Mouse (Mus musculus) lung, postnatal 0 days (tissue): ENCODE measurements around the gene Gm10563. TPM values are rescaled to one million over a fixed set of nuclear protein-coding genes. Genes with fewer than 3 reads are reported as not detected.

Experiments
- ATAC-seq: fragments of 200-750 bp; cut with Nextera tagmentation; 2 replicates; pipeline ENCODE4 v1.8.0; 2017; ENCODE audit warnings: moderate library complexity
- DNase-seq: peaks from one replicate; pipeline ENCODE4 v3.0.0-alpha.2; 2016; ENCODE audit warnings: low spot score
- H3K27ac ChIP-seq: fragments of 300-500 bp; sonication (generic); 2 replicates; pipeline ENCODE4 v1.5.1; 2014; ENCODE audit warnings: antibody characterized with exemption, mild to moderate bottlenecking, low read length, mixed read lengths
- H3K27me3 ChIP-seq: fragments of 300-500 bp; sonication (generic); replicated peaks from 2 replicates; pipeline ENCODE4 v1.6.1; 2014; ENCODE audit warnings: low read length, mixed read lengths; ENCODE audit not compliant: insufficient read depth
- H3K36me3 ChIP-seq: fragments of 300-500 bp; sonication (generic); 2 replicates; pipeline ENCODE4 v1.6.1; 2014; ENCODE audit warnings: low read length, mixed read lengths; ENCODE audit not compliant: insufficient read depth
- H3K4me1 ChIP-seq: fragments of 300-500 bp; sonication (generic); 2 replicates; pipeline ENCODE4 v1.6.1; 2014; ENCODE audit warnings: antibody characterized with exemption, low read depth, low read length, mixed read lengths; ENCODE audit not compliant: insufficient read depth
- H3K4me2 ChIP-seq: fragments of 300-500 bp; sonication (generic); replicated peaks from 2 replicates; pipeline ENCODE4 v1.6.1; 2014; ENCODE audit warnings: low read depth, mild to moderate bottlenecking, low read length, moderate library complexity, mixed read lengths
- H3K4me3 ChIP-seq: fragments of 300-500 bp; sonication (generic); 2 replicates; pipeline ENCODE4 v1.5.1; 2014; ENCODE audit warnings: low read depth, low read length
- H3K9ac ChIP-seq: fragments of 300-500 bp; sonication (generic); replicated peaks from 2 replicates; pipeline ENCODE4 v1.6.1; 2014; ENCODE audit warnings: low read depth, mild to moderate bottlenecking
- H3K9me3 ChIP-seq: fragments of 300-500 bp; sonication (generic); 2 replicates; pipeline ENCODE4 v1.6.1; 2016; ENCODE audit warnings: low read length, mixed read lengths
- CTCF ChIP-seq: IDR thresholded peaks from 2 replicates; pipeline ENCODE4 v1.5.1; 2016; ENCODE audit warnings: antibody characterized with exemption, mild to moderate bottlenecking
- EP300 ChIP-seq: IDR thresholded peaks from 2 replicates; pipeline ENCODE4 v1.6.1; 2016; ENCODE audit warnings: antibody characterized with exemption, mild to moderate bottlenecking, control low read depth
- WGBS: fragments of 180-500 bp; shearing (Covaris S2); extraction: QIAGEN DNeasy Blood & Tissue Kit; methylation state at CpG from one replicate; pipeline ENCODE4 v1.1.7; 2014; 5-methylcytosine and 5-hydroxymethylcytosine counted together
- polyA plus RNA-seq: library from polyadenylated mRNA; unstranded; fragments of >200 nt; fragmentation: Nextera tagmentation; extraction: Ambion mirVana; gene quantifications from 2 replicates; pipeline ENCODE4 v1.2.1, GENCODE M21; 2015

The Gm10563 gene
- polyA plus RNA-seq, 1 experiment from 2014 or later = not detected

DNA sequence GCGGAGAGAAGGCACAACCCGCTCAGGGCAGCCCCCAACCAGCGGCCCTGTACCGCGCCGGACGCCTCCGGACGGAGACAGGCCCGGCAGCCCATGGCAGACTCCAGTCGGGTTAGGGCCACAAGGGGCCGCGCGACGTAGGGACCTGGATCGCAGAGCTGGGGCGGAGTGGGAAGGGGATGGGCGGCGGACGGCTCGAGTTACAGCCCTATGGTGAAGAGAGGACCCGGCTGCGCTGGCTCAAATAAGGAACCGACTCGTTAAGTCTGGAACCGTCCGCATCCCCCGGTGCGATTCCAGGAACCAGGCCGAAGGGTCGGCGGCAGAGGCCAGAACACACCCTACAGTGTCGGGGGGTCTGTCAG is 7.9 kb upstream of the Gm10563 start, which contains the start of gene Mmp23:
Mmp23 (minus strand) TSS at position 299 of the 365 bp plus-strand sequence.
- Histone ChIP-seq H3K9me3 (no peaks in the 10 kb centered on the region), H3K4me1 (peaks cover 23% of the 10 kb centered on the region), H3K4me3 (peak within 1 kb of the TSS; percentile 39), H3K4me2 (peak within 1 kb of the TSS; percentile 63), H3K9ac (peak within 1 kb of the TSS; percentile 9), H3K27ac (0 out of 2 replicates have a peak within 1 kb of the TSS, but pooled peaks have one; percentile 29), H3K27me3 (0 out of 2 replicates have a peak, but pooled peaks cover 4% of the 10 kb centered on the region), H3K36me3 (peaks cover 17% of the 10 kb centered on the region; the same call in 1 of the 2 replicates)
- ATAC-seq (peak; percentile 19), DNase-seq (peak; percentile 70)
- TF ChIP-seq CTCF (peak; percentile 50), EP300 (no peak)
- 1% methylated on average over 33 of the region's 33 CpGs for WGBS

DNA sequence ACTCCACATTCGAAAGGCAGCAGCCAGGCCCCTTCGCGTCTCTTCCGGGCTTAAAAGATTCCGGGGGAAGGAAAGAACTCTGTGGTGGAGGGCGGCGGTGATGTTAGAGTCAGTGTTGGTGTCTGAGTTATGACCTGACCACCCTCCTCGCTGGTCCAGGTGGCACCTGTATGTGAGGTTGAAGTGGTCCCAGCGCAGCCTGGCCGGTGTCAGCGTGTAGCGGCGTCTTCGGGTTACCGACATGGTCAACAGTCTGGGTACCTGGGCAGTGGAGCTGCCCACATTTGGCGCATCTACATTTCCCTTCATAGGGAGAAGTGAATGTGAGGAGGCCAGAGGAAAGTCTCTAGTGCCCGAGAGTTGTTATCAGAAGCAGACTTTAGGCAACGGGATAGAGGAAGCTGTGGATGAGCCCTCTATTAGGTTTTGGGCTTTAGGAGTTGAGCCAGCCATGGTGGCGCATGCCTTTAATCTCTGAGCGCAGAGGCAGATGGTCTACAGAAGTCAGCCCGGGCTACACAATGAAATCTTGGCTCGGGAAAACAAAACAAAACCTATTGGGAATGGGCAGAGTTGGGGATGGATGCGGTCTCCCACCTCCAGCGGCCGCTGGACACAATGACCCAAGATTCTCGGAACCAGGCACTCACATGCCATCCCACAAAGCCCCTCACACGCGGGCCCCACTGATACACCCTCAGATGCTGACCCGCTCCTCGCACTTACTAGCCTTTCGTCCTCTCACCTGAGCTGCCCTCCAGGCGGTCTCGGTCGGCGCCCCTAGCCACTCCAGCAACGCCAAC is 7.3 kb upstream of the Gm10563 start:
- ATAC-seq (no peak), DNase-seq (no peak)
- Histone ChIP-seq H3K27me3 (0 out of 2 replicates have a peak, but pooled peaks cover 4% of the 10 kb centered on the region), H3K27ac (0 out of 2 replicates have a peak overlapping the region, but pooled peaks have one; percentile 29), H3K9me3 (no peaks in the 10 kb centered on the region), H3K4me3 (peak overlapping the region; percentile 33), H3K9ac (peak overlapping the region; percentile 9; the same call in 1 of the 2 replicates), H3K36me3 (peaks cover 23% of the 10 kb centered on the region; the same call in 1 of the 2 replicates), H3K4me1 (peaks cover 23% of the 10 kb centered on the region), H3K4me2 (peak overlapping the region; percentile 63)
- no peak for TF ChIP-seq EP300
- no peak for TF ChIP-seq CTCF
- 24% methylated on average over 35 of the region's 36 CpGs for WGBS

DNA sequence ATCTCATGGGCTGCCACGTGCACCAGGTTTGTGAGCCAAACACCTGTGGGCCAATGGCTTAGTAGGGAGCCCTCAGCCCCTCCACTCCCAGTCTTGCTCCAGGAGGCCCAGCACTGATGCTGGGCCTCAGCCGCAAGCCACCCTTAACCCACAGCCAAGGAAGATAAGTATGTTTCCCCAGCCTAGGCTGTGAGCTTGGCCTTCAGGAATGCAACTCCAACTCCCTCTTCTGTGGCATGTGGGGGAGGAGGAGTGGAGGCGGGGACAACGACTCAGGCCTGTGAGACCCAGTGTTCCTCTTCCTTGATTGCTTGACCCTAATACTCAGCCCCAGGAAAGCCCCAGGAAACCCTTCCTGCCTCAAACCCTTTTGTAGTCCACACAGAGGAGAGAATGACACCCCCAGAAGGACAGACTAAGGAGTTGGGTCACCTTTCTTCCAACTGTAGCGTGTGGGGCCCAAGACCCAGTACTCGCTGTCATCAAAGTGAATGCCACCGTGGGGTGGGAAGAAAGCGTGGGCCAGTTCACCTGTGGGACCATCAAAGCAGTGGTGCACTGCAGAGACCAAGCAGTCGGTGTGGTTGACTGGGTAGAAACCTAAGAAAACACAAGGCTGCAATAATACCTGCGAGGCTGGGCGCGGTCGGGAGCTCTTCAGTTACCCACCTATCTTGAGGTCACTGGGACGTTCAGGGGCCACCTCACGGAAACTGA is 6.5 kb upstream of the Gm10563 start:
- Histone ChIP-seq H3K9me3 (no peaks in the 10 kb centered on the region), H3K4me3 (no peak overlapping the region), H3K27ac (peak overlapping the region; percentile 69; the same call in 1 of the 2 replicates), H3K36me3 (peaks cover 27% of the 10 kb centered on the region; the same call in 1 of the 2 replicates), H3K9ac (no peak overlapping the region), H3K4me1 (peaks cover 23% of the 10 kb centered on the region), H3K27me3 (0 out of 2 replicates have a peak, but pooled peaks cover 4% of the 10 kb centered on the region), H3K4me2 (no peak overlapping the region)
- peak; percentile 82 for ATAC-seq
- peak; percentile 21; the same call in 1 of the 2 replicates for TF ChIP-seq EP300
- no peak; the same call in 1 of the 2 replicates for TF ChIP-seq CTCF
- peak; percentile 90 for DNase-seq
- WGBS = 47% methylated on average over 14 of the region's 15 CpGs

DNA sequence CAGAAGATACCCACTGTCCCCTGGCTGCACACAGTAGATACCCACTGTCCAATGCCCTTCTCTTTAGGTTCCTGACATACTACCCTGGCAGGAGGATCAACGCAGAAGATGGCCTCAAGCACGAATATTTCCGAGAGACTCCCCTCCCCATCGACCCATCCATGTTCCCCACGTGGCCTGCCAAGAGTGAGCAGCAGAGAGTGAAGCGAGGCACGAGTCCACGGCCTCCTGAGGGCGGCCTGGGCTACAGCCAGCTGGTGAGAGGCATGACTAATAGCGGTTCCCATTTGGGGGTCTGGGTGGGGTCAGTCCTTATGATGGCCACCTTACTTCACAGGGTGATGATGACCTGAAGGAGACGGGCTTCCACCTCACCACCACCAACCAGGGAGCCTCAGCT is 4.1 kb upstream of the Gm10563 start:
- DNase-seq = no peak
- Histone ChIP-seq H3K4me2 (no peak overlapping the region), H3K36me3 (peaks cover 27% of the 10 kb centered on the region; the same call in 1 of the 2 replicates), H3K27me3 (0 out of 2 replicates have a peak, but pooled peaks cover 4% of the 10 kb centered on the region), H3K4me3 (no peak overlapping the region), H3K9ac (no peak overlapping the region), H3K4me1 (peaks cover 19% of the 10 kb centered on the region), H3K9me3 (no peaks in the 10 kb centered on the region), H3K27ac (no peak overlapping the region)
- 92% methylated on average over 11 of the region's 11 CpGs for WGBS
- TF ChIP-seq CTCF = no peak
- TF ChIP-seq EP300 = no peak
- no peak for ATAC-seq

DNA sequence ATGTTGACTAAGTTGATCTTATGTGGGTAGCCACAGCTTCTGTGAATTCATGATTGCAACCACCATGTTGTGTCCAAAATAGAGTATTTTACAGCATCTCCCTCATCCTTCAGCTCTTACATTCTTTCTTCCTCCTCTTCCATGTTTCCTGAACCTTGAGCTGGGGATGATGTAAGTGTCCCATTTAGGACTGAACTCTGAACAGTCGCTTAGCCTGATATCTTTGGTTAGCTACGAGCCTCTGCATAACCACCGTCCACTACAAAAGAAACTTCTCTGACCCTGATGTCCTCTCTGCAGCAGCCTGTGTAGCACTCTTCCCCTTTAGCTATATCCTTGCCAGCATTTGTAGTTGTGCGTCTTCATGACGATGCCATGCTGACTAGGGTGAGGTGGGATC is 513 bp upstream of the Gm10563 start:
- Histone ChIP-seq H3K4me1 (no peaks in the 10 kb centered on the region), H3K9me3 (no peaks in the 10 kb centered on the region), H3K27me3 (no peaks in the 10 kb centered on the region), H3K27ac (no peak overlapping the region), H3K4me2 (no peak overlapping the region), H3K36me3 (peaks cover 57% of the 10 kb centered on the region; the same call in 1 of the 2 replicates), H3K9ac (no peak overlapping the region), H3K4me3 (no peak overlapping the region)
- TF ChIP-seq EP300 (no peak), CTCF (no peak)
- no peak for ATAC-seq
- no peak for DNase-seq
- 92% methylated on average over 5 of the region's 5 CpGs for WGBS

DNA sequence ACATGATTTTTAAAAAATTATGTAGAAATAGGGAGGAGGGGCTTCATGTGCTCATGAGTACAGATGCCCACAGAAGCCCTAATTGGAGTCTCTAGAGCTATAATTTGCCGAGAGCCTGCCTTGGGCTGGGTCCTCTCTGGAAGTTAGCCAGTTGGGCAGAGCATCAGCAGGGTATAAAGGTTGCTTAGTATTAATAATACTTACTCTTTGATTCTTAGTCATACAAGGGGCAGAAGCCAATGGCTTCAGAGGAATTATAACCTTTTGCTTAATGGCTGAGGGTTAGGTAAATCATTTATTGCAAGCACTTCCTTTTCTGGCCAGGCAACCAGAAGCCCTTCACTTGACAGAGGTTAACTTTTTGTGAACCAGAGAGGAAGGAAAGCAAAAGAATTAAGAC is 1.7 kb downstream of the Gm10563 start:
- DNase-seq = no peak

More for the DNA sequence above, 1.7 kb downstream of the Gm10563 start:
- no peak for ATAC-seq
- no peak overlapping the region for H3K9ac ChIP-seq
- TF ChIP-seq EP300 (no peak), CTCF (no peak)
- no peaks in the 10 kb centered on the region for H3K4me1 ChIP-seq
- no peaks in the 10 kb centered on the region for H3K9me3 ChIP-seq
- H3K36me3 ChIP-seq = peaks cover 59% of the 10 kb centered on the region; the same call in 1 of the 2 replicates
- no peak overlapping the region for H3K4me2 ChIP-seq
- no peaks in the 10 kb centered on the region for H3K27me3 ChIP-seq
- 91% methylated on average over 1 of the region's 1 CpGs for WGBS
- H3K27ac ChIP-seq = no peak overlapping the region
- no peak overlapping the region for H3K4me3 ChIP-seq
